Comparison of ENCODE assay signal across 10 mouse cellular contexts in genomic region chr17:4740784-4741183, GRCm38 (mm10).
DNase-seq lines count a peak whose midpoint lies in the region; ATAC-seq lines count a peak whose summit lies in the region.
"Had no signal": no experiment of that assay in that cellular context is flagged by ENCODE, and none has a peak within 500 bp of the region (broad histone marks: within the 10 kb centered on the region; RNA-seq: fewer than 3 reads in every experiment).

No protein-coding gene starts in this region.

- DNase-seq in hindbrain, embryonic 10.5 days (ENCODE audit: low spot score) = peak; percentile 51
- DNase-seq in hindbrain, embryonic 14.5 days (ENCODE audit: low spot score) = no peak
- DNase-seq in brain, adult 2 months (ENCODE audit: low read depth, low spot score) = peak; percentile 38
- DNase-seq in embryo, embryonic 11 days = peak; percentile 44
- peak; percentile 50 for DNase-seq in mesoderm, embryonic 11.5 days (ENCODE audit: low read depth, low spot score)
- DNase-seq in thymus, postnatal 0 days (ENCODE audit: low spot score) = no peak
- DNase-seq in adrenal gland, postnatal 14 days = no peak
- DNase-seq: lung, embryonic 14.5 days; thymus, postnatal 4 days had no signal

- peaks cover 22% of the 10 kb centered on the region for H3K4me1 ChIP-seq in hindbrain, embryonic 10.5 days (replicated peaks)
- H3K4me1 ChIP-seq in hindbrain, embryonic 14.5 days (replicated peaks; ENCODE audit: control insufficient read depth, insufficient read depth, low read length) = no peaks in the 10 kb centered on the region

- no peak for ATAC-seq in hindbrain, embryonic 14.5 days (ENCODE audit: low FRiP score)
- ATAC-seq in erythroid progenitor cell, adult 5-6 weeks (replicated peaks; ENCODE audit: low FRiP score, poor library complexity, severe bottlenecking) = no peak

- H3K9me3 ChIP-seq in hindbrain, embryonic 10.5 days = no peaks in the 10 kb centered on the region
- no peaks in the 10 kb centered on the region for H3K9me3 ChIP-seq in hindbrain, embryonic 14.5 days (ENCODE audit: control insufficient read depth, low read length)

- H3K4me3 ChIP-seq in hindbrain, embryonic 10.5 days = no peak overlapping the region
- H3K4me3 ChIP-seq in hindbrain, embryonic 14.5 days (replicated peaks; ENCODE audit: low read length) = no peak overlapping the region

- H3K9ac ChIP-seq in hindbrain, embryonic 14.5 days = no peak overlapping the region
- H3K9ac ChIP-seq: lung, embryonic 14.5 days had no signal

- H3K4me2 ChIP-seq in hindbrain, embryonic 14.5 days (replicated peaks) = no peak overlapping the region
- H3K4me2 ChIP-seq: lung, embryonic 14.5 days had no signal

- H3K27ac ChIP-seq in hindbrain, embryonic 10.5 days = peak overlapping the region; percentile 66
- no peak overlapping the region for H3K27ac ChIP-seq in hindbrain, embryonic 14.5 days

- WGBS in hindbrain, embryonic 10.5 days = 32% methylated on average over 5 of the region's 5 CpGs
- 25% methylated on average over 5 of the region's 5 CpGs for WGBS in hindbrain, embryonic 14.5 days

- no peaks in the 10 kb centered on the region for H3K36me3 ChIP-seq in hindbrain, embryonic 10.5 days
- H3K36me3 ChIP-seq in hindbrain, embryonic 14.5 days (replicated peaks; ENCODE audit: control insufficient read depth, insufficient read depth) = no peaks in the 10 kb centered on the region

- H3K27me3 ChIP-seq in hindbrain, embryonic 10.5 days (ENCODE audit: insufficient read depth, poor library complexity, severe bottlenecking) = no peaks in the 10 kb centered on the region
- H3K27me3 ChIP-seq in hindbrain, embryonic 14.5 days (ENCODE audit: control insufficient read depth, insufficient read depth, low read length) = no peaks in the 10 kb centered on the region

Comparison
In these comparisons a context has a peak if more than half of its experiments do, and no peak if none do; other contexts are left out.
1. DNase-seq: peak in hindbrain, embryonic 10.5 days (single experiment), brain, adult 2 months (single experiment), embryo, embryonic 11 days (single experiment) and mesoderm, embryonic 11.5 days (single experiment); none in hindbrain, embryonic 14.5 days (single experiment), thymus, postnatal 0 days (single experiment) and adrenal gland, postnatal 14 days (single experiment).